Mouse (Mus musculus) testis, postnatal 14 days (tissue): ENCODE data around the gene Cstb.
"Not testable (repeated sequence)": the region's sequence is repeated elsewhere in the genome, so short reads cannot be mapped to it uniquely, and the experiment has no call there.

ENCODE experiments used
- DNase-seq: peaks from one replicate; pipeline ENCODE4 v3.0.0; 2021; ENCODE audit warnings: low spot score

The Cstb gene

GRCm38 (mm10) chr10:78425181-78426041, at the start of gene Cstb:
TSS of gene Cstb (plus strand) at chr10:78425669.
- peak; percentile 74 for DNase-seq

DNA sequence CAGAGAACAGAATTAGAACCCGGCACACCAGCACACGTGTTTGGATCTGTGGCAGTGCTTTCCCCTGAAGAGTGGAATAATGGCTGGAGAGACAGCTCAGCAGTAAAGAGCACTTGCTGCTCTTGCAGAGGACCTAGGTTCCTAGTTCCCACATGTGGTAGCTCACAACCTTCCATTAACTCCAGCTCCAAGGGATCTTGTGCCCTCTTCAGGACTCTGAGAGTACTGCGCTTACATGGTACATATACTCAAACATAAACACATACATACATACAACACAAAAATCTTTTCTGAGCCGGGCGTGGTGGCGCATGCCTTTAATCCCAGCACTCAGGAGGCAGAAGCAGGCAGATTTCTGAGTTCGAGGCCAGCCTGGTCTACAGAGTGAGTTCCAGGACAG, 47.0 kb upstream of the Cstb start:
- no peak for DNase-seq

GRCm38 (mm10) chr10:78383567-78383966, 41.9 kb upstream of the Cstb start:
- no peak for DNase-seq

- no peak for DNase-seq
These were observed 39.9 kb upstream of the Cstb start for GRCm38 (mm10) chr10:78385520-78385919.

DNA sequence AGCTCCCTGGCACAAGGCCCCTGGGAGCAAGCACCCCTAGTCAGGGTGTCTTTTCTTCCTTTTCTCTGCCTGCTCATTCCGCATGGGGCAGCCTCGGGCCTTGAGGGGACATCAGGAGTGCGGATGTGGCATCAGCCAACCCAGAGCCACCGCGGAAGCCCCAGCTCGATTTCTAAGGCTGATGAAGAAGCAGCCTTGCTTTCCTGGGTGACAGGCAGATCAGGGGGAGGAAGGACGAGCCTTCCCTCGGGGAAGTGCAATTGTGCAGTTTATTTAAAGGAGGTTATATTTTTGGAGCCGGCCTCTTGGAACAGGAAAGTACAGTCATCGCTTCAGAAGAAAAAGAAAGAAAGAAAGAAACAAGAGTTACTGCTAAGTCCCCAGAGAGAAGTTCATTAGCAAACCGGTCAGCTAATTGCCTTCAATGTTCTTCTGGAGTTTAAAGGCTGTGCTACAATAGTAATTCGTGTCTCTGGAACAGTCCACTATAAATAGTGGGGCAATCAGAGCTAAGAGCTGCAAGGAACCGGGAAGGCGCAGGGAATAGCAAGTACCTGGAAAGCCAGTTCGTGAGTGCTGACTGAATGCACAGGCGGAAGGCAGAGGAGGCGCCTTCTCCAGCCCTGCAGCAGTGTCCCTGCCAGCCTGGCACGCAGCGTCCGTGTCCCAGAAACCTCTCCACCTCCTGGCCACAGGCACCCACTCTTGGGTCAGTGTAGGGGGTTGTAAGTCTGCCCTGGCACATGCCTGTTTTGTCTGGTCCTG, 37.1 kb upstream of the Cstb start:
- DNase-seq, result no peak

DNA sequence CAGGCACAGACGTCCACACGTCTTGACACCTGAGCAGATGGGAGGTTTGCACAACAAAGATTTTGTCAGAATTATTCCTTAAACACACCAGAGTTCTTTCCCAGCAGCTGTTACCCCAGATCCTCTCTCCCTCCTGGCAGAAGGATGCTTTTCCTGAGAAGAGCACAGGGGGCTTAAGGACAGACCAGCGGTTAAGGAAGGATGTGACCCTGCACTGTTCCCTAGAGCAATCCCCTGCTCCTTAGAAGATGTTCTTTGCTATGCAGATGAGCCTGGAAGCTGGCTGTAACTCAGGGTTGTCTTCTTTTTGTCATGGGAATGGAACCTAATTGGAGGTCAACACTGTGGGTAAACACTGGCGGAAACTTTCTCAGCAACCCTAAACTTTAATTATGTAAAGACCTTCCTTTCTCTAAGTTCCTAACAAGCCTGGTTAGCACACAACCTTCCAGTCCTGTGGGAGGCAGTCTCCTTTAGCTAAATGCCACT, 34.4 kb upstream of the Cstb start:
- no peak for DNase-seq

DNA sequence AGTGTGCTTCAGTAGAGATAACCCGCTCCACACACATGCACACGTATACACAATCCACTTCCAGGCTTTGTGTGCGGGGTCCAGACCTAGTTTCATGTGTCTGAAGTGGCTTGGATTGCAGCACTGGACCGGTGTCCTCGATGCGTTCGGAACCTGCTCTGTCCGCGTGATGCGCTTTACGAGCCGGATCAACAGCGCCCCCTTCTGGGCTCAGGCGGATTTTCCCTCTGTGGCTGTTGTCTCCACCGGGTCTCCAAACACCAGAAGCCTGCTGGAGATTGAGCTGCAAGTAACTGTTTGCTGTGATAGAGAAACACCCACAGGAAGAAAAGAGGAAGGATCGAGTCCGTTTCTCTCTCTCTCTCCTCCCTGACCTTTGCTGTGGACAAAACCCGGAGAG, 33.4 kb upstream of the Cstb start:
- DNase-seq, result peak; percentile 76

- no peak for DNase-seq
These were observed 30.1 kb upstream of the Cstb start for GRCm38 (mm10) chr10:78395377-78395776.

DNA sequence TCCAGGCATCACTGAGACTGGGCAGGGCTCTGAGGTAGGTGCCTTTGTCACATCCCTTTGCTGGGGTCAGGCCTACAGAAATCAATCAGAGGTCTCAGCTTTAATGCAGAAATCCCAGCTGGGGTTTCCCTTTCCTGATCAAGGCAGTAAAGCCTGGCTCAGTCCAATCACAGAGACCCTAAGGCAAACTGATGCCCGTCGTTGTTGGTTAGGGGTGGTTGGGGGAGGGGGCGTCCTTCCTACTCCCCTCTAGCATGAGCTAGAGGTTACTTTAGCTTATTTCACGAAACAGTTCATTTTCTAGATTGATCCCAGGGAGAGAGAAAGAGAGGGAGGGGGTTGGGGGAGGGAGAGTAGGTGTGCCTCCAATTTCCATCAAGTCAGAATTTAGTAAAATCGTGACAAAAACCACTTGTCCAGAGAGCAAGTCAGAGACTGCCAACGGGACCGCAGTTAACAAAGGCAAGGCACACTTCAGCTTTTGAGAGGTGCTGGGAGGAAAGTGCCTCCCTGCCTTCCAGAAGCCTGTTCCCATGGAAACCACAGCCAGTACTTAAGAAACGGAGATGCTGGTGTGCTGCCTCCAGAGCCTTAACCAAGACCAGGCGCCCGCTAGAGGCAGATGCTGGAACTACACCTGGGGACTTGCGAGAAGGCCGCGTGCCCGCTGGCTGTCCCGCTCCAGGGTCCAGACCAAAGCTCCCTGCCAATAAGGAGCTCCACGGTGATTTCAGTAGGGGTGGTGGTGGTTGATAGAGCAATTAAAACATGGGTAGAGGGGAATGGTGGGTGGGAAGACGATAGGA, 29.4 kb upstream of the Cstb start:
- DNase-seq, result peak; percentile 88

DNA sequence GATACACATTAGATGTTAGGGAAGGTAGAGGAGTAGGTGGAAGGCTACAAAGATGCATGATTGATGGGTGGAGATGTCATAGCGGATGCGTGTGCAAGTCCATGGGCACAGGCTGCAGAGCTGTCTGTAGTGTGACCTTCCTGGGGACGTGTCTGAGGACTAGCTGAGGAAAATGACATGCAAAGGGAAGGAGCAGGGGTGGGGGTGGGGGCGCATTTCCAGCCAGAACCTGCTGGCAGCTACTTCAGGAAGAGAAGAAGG, 28.9 kb upstream of the Cstb start:
- no peak for DNase-seq

DNA sequence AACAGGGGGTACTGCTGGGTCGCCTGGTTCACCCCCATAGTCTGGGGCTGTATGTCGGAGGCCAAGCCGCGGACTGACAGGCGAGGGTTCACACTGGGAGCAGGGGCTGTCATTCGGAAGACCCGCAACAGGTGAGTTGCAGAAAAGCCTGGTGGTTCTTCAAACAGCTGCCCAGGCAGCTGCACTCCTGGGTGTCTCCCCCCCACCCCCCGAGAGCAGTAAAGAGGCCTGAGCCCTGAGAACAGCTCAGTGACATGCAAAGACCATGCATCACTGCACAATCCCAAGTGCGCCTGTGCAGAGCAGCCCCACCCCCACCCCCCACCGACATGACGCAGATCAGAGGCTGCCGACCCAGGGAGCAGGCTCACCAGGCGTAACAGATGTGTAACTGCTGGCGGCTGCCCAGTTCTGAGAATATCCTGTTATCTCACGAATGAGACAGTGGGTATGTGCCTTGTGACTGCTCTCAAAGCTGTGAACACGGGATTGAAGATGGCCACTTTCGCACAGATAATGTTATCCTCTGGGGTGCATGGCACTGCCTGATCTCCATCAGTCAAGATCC, 26.3 kb upstream of the Cstb start:
- DNase-seq, result no peak

- no peak for DNase-seq
These were observed 24.3 kb upstream of the Cstb start for GRCm38 (mm10) chr10:78401127-78401526.

- DNase-seq, result no peak
These were observed 23.1 kb upstream of the Cstb start for GRCm38 (mm10) chr10:78402301-78402922.

GRCm38 (mm10) chr10:78406152-78406551, 19.3 kb upstream of the Cstb start:
- DNase-seq, result no peak

DNA sequence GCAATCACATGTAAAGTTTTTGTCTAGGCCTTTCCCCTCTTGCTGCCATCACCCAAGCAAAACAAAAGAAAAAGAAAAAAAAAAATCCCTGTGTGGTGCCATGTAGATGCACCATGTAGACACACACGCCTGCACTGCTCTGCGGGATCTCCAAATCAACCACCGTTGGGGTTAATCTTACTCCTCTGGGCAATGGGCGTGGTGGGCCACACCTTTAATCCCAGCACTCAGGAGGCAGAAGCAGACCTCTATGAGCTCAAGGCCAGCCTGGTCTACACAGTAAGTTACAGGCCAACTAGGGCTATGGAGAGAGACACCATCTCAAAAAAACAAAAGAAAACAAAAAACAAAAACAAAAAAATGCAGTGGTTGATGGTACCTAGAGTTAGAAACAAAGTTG, 18.3 kb upstream of the Cstb start:
- no peak for DNase-seq

DNA sequence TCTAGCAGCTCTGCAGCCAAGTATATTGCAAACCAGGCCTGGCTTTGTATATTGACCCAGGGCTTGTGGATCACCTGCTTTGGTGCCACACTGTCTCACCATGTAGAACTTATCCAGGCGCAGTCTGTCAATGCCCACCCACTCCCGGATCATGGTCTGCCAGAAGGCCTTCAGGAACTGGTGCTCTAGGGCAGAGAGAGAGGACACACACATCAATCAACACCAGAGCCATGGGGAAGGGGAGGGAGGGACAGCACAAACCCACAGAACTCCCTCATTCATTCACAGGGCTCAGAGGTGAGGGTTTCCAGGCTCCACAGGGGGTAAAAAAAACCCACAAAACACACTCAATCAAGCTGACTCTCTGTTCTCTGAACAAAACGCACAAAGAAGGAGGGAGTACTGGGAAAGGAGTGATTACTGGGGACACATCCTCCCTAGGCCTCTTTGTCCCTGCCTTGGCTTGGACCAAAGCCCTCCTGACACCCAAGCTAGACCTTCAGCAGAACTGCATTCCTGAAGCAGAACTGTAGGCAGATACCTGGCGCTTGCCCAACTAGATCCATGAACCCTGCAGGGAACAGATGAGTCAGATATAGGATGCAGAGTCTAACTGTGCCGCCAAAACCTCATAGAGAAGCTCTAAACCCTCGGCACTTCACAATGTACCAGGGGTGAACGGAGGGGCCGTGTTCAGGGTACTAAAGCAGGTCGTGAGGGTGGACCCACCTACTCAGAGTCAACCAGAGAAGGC, 16.3 kb upstream of the Cstb start:
- DNase-seq, result peak; percentile 82

- no peak for DNase-seq
These were observed 13.6 kb upstream of the Cstb start for GRCm38 (mm10) chr10:78411851-78412250.

DNA sequence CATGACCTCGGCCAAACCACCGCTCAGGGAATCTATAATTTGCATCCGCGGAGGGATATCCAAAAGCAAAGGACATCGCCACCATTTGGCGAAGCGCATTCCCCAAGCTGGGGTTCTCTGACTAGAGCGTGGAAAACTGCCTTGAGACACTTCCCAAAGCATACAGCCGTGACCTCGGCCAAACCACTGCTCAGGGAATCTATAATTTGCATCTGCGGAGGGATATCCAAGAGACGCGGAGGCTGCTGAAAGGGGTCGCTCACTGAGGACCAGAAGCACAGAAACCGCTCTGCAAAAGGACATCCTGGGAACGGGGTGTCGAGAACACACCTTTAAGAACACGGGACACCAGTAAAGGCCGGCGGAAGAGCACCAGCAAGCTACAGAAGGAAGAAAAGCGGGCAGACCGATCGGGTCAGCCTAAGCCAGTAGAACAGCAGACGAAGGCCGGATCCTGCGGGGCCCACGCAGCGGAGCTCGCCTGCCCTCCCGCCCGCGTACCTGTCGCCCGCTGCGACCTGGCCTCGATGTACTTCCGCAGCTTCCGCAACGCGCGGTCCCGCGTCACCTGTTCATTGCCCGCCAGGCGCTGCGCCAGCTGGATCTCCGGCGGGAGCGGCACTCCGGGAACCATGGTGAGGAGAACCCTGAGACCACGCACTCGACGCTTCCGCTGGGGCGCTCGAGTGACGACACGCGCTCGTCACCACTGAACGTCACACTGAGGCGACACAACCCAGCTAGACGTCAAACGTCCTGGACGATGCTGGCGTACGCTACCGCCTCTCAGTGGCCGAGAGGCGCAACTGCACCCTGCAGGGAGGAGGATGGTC, 12.9 kb upstream of the Cstb start, which contains the start of gene Rrp1:
Gene Rrp1 (minus strand): TSS at position 725 of the 833 bp plus-strand sequence.
- DNase-seq, result peak; percentile 94

- DNase-seq, result no peak
These were observed 12.3 kb upstream of the Cstb start for GRCm38 (mm10) chr10:78413152-78413520.

DNA sequence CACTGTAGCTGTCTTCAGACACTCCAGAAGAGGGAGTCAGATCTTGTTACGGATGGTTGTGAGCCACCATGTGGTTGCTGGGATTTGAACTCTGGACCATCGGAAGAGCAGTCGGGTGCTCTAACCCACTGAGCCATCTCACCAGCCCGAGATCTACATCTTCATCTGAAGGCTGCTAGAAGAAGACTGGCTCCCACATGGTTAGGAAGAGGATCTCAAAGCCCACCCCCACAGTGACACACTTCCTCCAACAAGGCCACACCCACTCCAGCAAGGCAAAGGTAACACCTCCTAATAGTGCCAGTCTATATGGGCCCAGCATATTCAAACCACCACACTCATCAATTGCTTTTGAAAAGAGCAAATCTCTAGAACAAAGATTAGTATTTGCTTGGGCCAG, 10.5 kb upstream of the Cstb start:
- DNase-seq, result not testable (repeated sequence)
